Mouse (Mus musculus): ENCODE results near the gene Bmp10.

- TF ChIP-seq EP300 (IDR thresholded peaks at IDR 0.05; ENCODE audit: low read depth): no peak
- TF ChIP-seq CTCF (IDR thresholded peaks at IDR 0.05; ENCODE audit: low read depth): no peak
These were observed 44.7 kb upstream of the Bmp10 start for GRCm38 (mm10) chr6:87383926-87384691.

All from liver, embryonic 14.5 days (tissue).